Comparison of ENCODE assay signal across 25 mouse cellular contexts in the genomic region with DNA sequence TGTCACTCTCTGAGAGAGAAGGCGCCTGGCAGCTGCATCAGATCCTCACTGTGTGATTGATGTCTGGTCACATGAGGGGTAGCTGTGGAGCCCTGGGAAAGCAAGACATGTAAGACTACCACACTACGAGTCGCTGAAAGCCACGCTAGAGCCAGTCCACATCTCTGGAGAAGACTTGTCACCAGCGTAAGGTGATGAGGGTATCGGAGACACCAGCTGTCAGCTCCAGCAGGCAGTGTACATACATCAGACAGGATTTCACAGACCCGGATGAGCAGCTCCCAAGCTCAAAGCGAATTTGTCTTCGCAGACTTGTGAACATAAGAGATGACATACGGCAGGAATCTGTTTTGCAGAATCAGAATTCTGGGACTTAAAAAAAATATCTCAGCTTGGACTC. TPM values are rescaled to one million over a fixed set of nuclear protein-coding genes. Genes with fewer than 3 reads are reported as not detected.
A peak's percentile ranks its signal among the peaks of the same experiment; 100 is the strongest.
DNase-seq lines count a peak whose midpoint lies in the region; ATAC-seq lines count a peak whose summit lies in the region.
"Had no signal": no experiment of that assay in that cellular context is flagged by ENCODE, and none has a peak within 500 bp of the region (broad histone marks: within the 10 kb centered on the region; RNA-seq: fewer than 3 reads in every experiment).

No protein-coding gene starts in this region.

- H3K27ac ChIP-seq in forebrain, embryonic 13.5 days, result no peak overlapping the region
- H3K27ac ChIP-seq in forebrain, embryonic 10.5 days, result no peak overlapping the region
- no peak overlapping the region for H3K27ac ChIP-seq in heart, embryonic 13.5 days (replicated peaks)
- H3K27ac ChIP-seq: gastrocnemius, adult 2 months; hindbrain, embryonic 14.5 days; kidney, embryonic 15.5 days; limb, embryonic 10.5 days; liver, embryonic 12.5 days; neural tube, embryonic 13.5 days; stomach, embryonic 15.5 days had no signal

- H3K36me3 ChIP-seq in forebrain, embryonic 13.5 days (ENCODE audit: poor library complexity, severe bottlenecking), result no peaks in the 10 kb centered on the region
- no peaks in the 10 kb centered on the region for H3K36me3 ChIP-seq in forebrain, embryonic 10.5 days (replicated peaks)
- H3K36me3 ChIP-seq in heart, embryonic 13.5 days, result no peaks in the 10 kb centered on the region
- H3K36me3 ChIP-seq: kidney, embryonic 15.5 days; limb, embryonic 10.5 days; liver, embryonic 12.5 days; neural tube, embryonic 13.5 days; stomach, embryonic 15.5 days had no signal

- no peak overlapping the region for H3K4me2 ChIP-seq in forebrain, embryonic 13.5 days
- no peak overlapping the region for H3K4me2 ChIP-seq in heart, embryonic 13.5 days
- H3K4me2 ChIP-seq: hindbrain, embryonic 14.5 days; kidney, embryonic 15.5 days; liver, embryonic 12.5 days; lung, embryonic 14.5 days; midbrain, embryonic 11.5 days; neural tube, embryonic 13.5 days; stomach, embryonic 15.5 days had no signal

- H3K4me3 ChIP-seq in forebrain, embryonic 13.5 days, result no peak overlapping the region
- H3K4me3 ChIP-seq in forebrain, embryonic 10.5 days, result no peak overlapping the region
- no peak overlapping the region for H3K4me3 ChIP-seq in heart, embryonic 13.5 days
- H3K4me3 ChIP-seq: erythroblast, embryonic 14.5 days; gastrocnemius, adult 2 months; kidney, embryonic 15.5 days; limb, embryonic 10.5 days; liver, embryonic 12.5 days; neural tube, embryonic 13.5 days; stomach, embryonic 15.5 days had no signal

- peak; percentile 59; the same call in 1 of the 2 replicates for ATAC-seq in forebrain, embryonic 13.5 days
- peak; percentile 63; the same call in 1 of the 2 replicates for ATAC-seq in heart, embryonic 13.5 days (ENCODE audit: extremely low read depth, insufficient number of reproducible peaks, low FRiP score, low TSS enrichment)
- ATAC-seq: intestine, embryonic 16.5 days; liver, embryonic 12.5 days had no signal

- no peaks in the 10 kb centered on the region for H3K4me1 ChIP-seq in forebrain, embryonic 13.5 days
- peaks cover 8% of the 10 kb centered on the region for H3K4me1 ChIP-seq in forebrain, embryonic 10.5 days
- H3K4me1 ChIP-seq in heart, embryonic 13.5 days, result peaks cover 24% of the 10 kb centered on the region
- H3K4me1 ChIP-seq: liver, embryonic 12.5 days; neural tube, embryonic 13.5 days; stomach, embryonic 15.5 days had no signal

- 89% methylated on average over 10 of the region's 10 CpGs for WGBS in forebrain, embryonic 13.5 days
- WGBS in forebrain, embryonic 10.5 days, result 88% methylated on average over 10 of the region's 10 CpGs
- WGBS in heart, embryonic 13.5 days, result 40% methylated on average over 10 of the region's 10 CpGs

- no peak overlapping the region for H3K9ac ChIP-seq in forebrain, embryonic 13.5 days
- H3K9ac ChIP-seq in heart, embryonic 13.5 days, result no peak overlapping the region
- H3K9ac ChIP-seq: hindbrain, embryonic 14.5 days; kidney, embryonic 15.5 days; liver, embryonic 12.5 days; lung, embryonic 14.5 days; neural tube, embryonic 13.5 days; stomach, embryonic 15.5 days had no signal

- no peaks in the 10 kb centered on the region for H3K27me3 ChIP-seq in forebrain, embryonic 13.5 days
- H3K27me3 ChIP-seq in forebrain, embryonic 10.5 days (ENCODE audit: poor library complexity, severe bottlenecking), result no peaks in the 10 kb centered on the region
- H3K27me3 ChIP-seq in heart, embryonic 13.5 days (replicated peaks), result peaks cover 61% of the 10 kb centered on the region
- H3K27me3 ChIP-seq: kidney, embryonic 15.5 days; neural tube, embryonic 13.5 days; stomach, embryonic 15.5 days had no signal

- no peaks in the 10 kb centered on the region for H3K9me3 ChIP-seq in forebrain, embryonic 13.5 days (replicated peaks)
- no peaks in the 10 kb centered on the region for H3K9me3 ChIP-seq in forebrain, embryonic 10.5 days
- no peaks in the 10 kb centered on the region for H3K9me3 ChIP-seq in heart, embryonic 13.5 days
- H3K9me3 ChIP-seq: kidney, embryonic 15.5 days; limb, embryonic 10.5 days; liver, embryonic 12.5 days; neural tube, embryonic 13.5 days; stomach, embryonic 15.5 days had no signal

- intact Hi-C loops in left cerebral cortex, postnatal 25 days (cut with DNase I), result no loop called here

- DNase-seq in forebrain, embryonic 10.5 days (ENCODE audit: extremely low spot score, low spot score), result no peak
- no peak for DNase-seq in heart, adult 8-10 months (ENCODE audit: low spot score)
- peak; percentile 38 to 66 for DNase-seq in left cerebral cortex, postnatal 25 days (ENCODE audit: low spot score in 2 of 2)
- DNase-seq in left cerebral cortex, adult 11 months (ENCODE audit: low spot score), result no peak
- peak; percentile 38 to 42 for DNase-seq in frontal cortex, postnatal 10 days (ENCODE audit: low spot score in 2 of 2)
- DNase-seq in cerebellum, postnatal 14 days, result no peak
- DNase-seq: cerebellum, adult 11-12 months; cerebellum, postnatal 36 days; gastrocnemius, adult 2 months; heart, adult 18-20 months; lung, embryonic 14.5 days; lung, postnatal 4 days; spleen, adult 18-20 months had no signal

RNA-seq across cellular contexts. Expression of a gene that starts 32.0 kb away (rescaled TPM):
- polyA plus RNA-seq in forebrain, embryonic 13.5 days (2015; fragmentation: Nextera tagmentation; extraction: Ambion mirVana), result 1.1 TPM in 2 replicates
- polyA plus RNA-seq in forebrain, embryonic 10.5 days (2016; fragmentation: Nextera tagmentation; extraction: Ambion mirVana), result 1.2 and 1.8 TPM in 2 replicates
- 1.5 and 1.7 TPM in 2 replicates for polyA plus RNA-seq in heart, embryonic 13.5 days (2015; fragmentation: Nextera tagmentation; extraction: Ambion mirVana)
- total RNA-seq in heart, adult 8-10 months (2022), result 10 to 100 TPM; 26.1 to 36.8 (median 34.2) TPM
- 1 to 10 TPM; 8.5 to 8.7 TPM for total RNA-seq in left cerebral cortex, postnatal 25 days (2021)
- total RNA-seq: MEL had no signal

Comparison
In these comparisons a context has a peak if more than half of its experiments do, and no peak if none do; other contexts are left out.
1. DNase-seq: peak in left cerebral cortex, postnatal 25 days (2 of 2) and frontal cortex, postnatal 10 days (2 of 2); none in forebrain, embryonic 10.5 days (single experiment), heart, adult 8-10 months (single experiment), left cerebral cortex, adult 11 months (single experiment) and cerebellum, postnatal 14 days (0 of 2).